Mouse (Mus musculus): ENCODE results near the gene Asic4. TPM values are rescaled to one million over a fixed set of nuclear protein-coding genes. Genes with fewer than 3 reads are reported as not detected.
A peak's percentile ranks its signal among the peaks of the same experiment; 100 is the strongest.

Gene Asic4
- total RNA-seq (2021): 1 to 10 TPM; 5.5 to 7.1 TPM
- long read RNA-seq, experiment 1, partial matches to known transcripts: 0 of 4 reads
- long read RNA-seq, experiment 1, other reads (novel, unspliced or antisense): 4 of 4 reads
- long read RNA-seq, experiment 2: 0 reads

GRCm38 (mm10) chr1:75450314-75451005 lies at the start of gene Asic4:
Asic4 (plus strand) TSS chr1:75450436.
- TF ChIP-seq CTCF (conservative IDR thresholded peaks at IDR 0.05): no peak
- no peak for DNase-seq (ENCODE audit: low spot score in 2 of 2)
- Histone ChIP-seq H3K4me3 (peak within 1 kb of the TSS; percentile 46), H3K27ac (peak within 1 kb of the TSS; percentile 65)

DNA sequence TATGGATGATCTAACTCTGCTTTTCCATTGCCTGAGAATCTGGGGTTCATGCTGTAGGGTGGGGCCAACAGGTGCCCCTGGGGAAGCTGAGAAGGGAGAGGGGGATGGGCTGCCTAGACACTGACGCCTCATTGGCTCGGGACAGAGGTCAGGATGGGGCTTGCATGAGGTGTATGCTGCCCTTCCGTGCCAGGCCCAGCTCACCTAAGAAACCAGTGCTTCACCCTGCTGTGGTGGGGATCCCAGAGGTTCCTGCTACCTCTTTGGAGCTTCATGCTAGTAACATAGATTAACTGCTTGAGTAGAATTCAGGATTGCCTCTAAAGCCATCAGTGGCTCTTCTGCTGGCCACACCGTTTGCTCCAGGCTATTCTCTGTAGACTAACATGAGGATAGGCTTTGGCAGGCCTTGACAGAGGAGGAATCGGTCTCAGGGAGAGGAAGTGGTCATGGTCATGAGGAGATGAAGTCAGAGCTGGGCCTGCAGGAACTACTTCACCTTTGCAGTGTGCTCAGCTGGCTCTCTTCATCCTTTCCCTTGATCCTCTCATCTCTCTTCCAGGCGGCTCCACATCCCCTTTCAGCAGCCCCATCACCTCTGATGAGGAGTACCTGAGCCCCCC lies 49.6 kb upstream of the Asic4 start:
- H3K27ac ChIP-seq: peak overlapping the region; percentile 73; the same call in 1 of the 2 replicates
- no peak for TF ChIP-seq CTCF (conservative IDR thresholded peaks at IDR 0.05)

DNA sequence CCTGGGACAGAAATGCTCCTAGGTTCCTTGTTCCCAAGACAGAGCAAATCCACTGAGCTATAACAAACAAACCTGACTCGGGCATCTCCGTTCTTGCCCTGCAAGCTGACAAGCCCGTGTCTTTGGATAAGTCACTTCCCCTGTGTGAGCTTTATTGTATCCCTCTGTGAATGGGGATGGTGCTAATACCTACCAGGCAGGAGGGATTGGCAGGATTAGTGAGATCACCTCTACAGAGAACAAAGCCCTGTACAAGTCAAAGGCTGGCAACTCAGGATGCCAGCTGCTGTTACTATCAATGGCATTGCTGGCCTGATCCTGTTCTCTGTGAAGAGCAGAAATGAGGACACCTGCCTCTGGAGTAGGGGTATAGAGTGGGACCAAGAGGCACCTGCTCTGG lies 44.7 kb upstream of the Asic4 start:
- DNase-seq (ENCODE audit: low spot score in 2 of 2): no peak
- no peak overlapping the region for H3K4me3 ChIP-seq
- TF ChIP-seq CTCF (conservative IDR thresholded peaks at IDR 0.05): no peak
- no peak overlapping the region for H3K27ac ChIP-seq

More for the DNA sequence above, 49.6 kb upstream of the Asic4 start:
- no peak overlapping the region for H3K4me3 ChIP-seq
- no peak for DNase-seq (ENCODE audit: low spot score in 2 of 2)

- no peak overlapping the region for H3K27ac ChIP-seq
- no peak for TF ChIP-seq CTCF (conservative IDR thresholded peaks at IDR 0.05)
- DNase-seq (ENCODE audit: low spot score in 2 of 2): no peak
- no peak overlapping the region for H3K4me3 ChIP-seq
Measured at GRCm38 (mm10) chr1:75406173-75406572, 44.1 kb upstream of the Asic4 start.

DNA sequence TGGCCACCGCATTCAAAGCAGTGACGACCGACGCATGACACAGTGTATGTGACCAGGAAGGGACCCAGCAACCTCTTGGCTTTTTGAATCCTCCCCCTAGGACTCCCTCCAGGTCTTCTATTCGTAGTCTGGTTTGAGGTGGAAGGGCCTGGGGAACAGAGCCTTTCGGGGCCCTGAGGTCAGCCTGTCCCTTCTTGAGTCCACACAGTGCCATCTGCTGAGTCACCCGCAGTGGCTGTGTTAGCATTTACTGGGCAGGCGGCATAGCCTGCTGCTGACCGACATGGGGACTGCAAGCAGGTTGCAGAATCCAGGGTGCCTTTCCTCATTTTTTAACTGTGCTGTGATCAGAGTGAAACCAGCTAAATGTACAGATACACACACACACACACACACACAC lies 43.2 kb upstream of the Asic4 start:
- Histone ChIP-seq H3K4me3 (no peak overlapping the region), H3K27ac (no peak overlapping the region)
- TF ChIP-seq CTCF (conservative IDR thresholded peaks at IDR 0.05): no peak
- no peak for DNase-seq (ENCODE audit: low spot score in 2 of 2)

- TF ChIP-seq CTCF (conservative IDR thresholded peaks at IDR 0.05): no peak
- no peak overlapping the region for H3K4me3 ChIP-seq
- H3K27ac ChIP-seq: no peak overlapping the region
- DNase-seq (ENCODE audit: low spot score in 2 of 2): no peak
Measured at GRCm38 (mm10) chr1:75408210-75408609, 42.0 kb upstream of the Asic4 start.

DNA sequence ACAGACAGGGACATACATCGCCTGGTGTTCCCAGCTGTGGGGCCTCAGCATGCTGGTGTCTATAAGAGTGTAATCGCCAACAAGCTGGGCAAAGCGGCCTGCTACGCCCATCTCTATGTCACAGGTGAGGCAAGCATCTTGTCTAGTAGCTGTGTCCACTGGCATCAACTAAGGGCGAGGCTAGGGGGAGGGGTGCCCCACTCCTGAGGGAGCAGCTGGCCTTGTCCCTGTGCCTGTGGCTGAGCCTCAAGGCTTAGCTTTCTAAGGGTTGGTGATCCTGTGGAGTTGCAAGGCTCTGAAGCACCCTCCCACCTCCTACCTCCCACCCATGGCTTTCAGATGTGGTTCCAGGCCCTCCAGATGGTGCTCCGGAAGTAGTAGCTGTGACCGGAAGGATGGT lies 40.3 kb upstream of the Asic4 start:
- TF ChIP-seq CTCF (conservative IDR thresholded peaks at IDR 0.05): no peak
- no peak overlapping the region for H3K4me3 ChIP-seq
- no peak for DNase-seq (ENCODE audit: low spot score in 2 of 2)
- no peak overlapping the region for H3K27ac ChIP-seq

DNA sequence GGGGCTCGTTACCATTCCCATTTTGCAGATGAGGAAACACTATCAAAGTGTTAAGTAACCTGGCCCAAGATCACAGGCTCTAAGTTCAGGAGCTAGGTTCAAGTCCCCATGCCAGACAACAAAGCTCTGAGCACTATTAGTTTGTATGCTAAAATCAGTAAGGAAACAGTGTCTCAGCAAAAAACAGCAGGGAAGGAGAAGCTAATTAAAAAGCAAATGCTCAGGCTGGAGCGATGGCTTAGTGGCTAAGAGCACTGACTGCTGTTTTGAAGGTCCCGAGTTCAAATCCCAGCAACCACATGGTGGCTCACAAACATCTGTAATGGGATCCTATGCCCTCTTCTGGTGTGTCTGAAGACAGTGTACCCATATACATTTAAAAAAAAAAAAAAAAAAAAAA lies 38.0 kb upstream of the Asic4 start:
- no peak for TF ChIP-seq CTCF (conservative IDR thresholded peaks at IDR 0.05)
- no peak overlapping the region for H3K27ac ChIP-seq

DNA sequence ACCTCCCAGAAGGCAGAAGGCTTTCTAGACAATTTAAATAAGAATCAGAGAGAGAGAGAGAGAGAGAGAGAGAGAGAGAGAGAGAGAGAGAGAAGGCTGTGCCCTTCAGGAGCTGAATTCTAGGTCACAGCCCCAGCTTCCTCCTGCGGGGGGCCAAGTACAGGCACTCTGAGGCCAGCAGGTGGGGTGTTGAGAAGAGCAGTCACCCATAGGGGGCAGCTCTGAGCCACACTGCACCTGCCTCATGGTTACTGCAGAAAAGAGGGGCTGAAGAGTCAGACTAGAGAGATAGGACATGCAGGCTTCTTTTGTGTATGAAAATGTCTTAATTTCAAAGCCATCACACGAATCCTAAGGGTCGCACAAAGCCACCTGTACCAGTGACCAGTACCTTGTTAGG lies 36.5 kb upstream of the Asic4 start:
- H3K27ac ChIP-seq: no peak overlapping the region
- peak; percentile 83 for TF ChIP-seq CTCF (conservative IDR thresholded peaks at IDR 0.05)
- DNase-seq (ENCODE audit: low spot score in 2 of 2): peak in 1 of 2 experiments; percentile 50
- no peak overlapping the region for H3K4me3 ChIP-seq

More for the DNA sequence above, 38.0 kb upstream of the Asic4 start:
- no peak overlapping the region for H3K4me3 ChIP-seq
- DNase-seq (ENCODE audit: low spot score in 2 of 2): no peak

- DNase-seq (ENCODE audit: low spot score in 2 of 2): no peak
- Histone ChIP-seq H3K4me3 (no peak overlapping the region), H3K27ac (no peak overlapping the region)
- TF ChIP-seq CTCF (conservative IDR thresholded peaks at IDR 0.05): no peak
Measured at GRCm38 (mm10) chr1:75421794-75422193, 28.4 kb upstream of the Asic4 start.

DNA sequence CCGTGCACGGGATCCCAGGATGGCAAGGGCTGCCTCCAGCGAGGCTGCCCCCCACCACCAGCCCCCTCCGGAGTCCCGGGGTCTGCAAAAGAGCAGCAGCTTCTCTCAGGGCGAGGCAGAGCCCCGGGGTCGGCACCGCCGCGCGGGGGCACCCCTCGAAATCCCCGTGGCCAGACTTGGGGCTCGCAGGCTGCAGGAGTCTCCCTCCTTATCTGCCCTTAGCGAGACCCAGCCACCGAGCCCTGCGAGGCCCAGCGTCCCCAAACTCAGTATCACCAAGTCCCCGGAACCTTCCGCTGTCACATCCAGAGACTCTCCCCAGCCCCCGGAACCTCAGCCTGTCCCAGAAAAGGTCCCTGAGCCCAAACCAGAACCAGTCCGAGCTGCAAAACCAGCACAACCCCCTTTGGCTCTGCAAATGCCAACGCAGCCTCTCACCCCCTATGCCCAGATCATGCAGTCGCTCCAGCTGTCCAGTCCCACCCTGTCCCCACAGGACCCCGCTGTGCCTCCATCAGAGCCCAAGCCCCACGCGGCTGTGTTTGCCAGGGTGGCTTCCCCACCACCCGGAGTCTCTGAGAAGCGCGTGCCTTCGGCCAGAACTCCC lies 27.9 kb upstream of the Asic4 start:
- peak; percentile 37; the same call in 1 of the 2 replicates for TF ChIP-seq CTCF (conservative IDR thresholded peaks at IDR 0.05)
- DNase-seq (ENCODE audit: low spot score in 2 of 2): no peak
- Histone ChIP-seq H3K4me3 (no peak overlapping the region), H3K27ac (no peak overlapping the region)

- DNase-seq (ENCODE audit: low spot score in 2 of 2): no peak
- Histone ChIP-seq H3K4me3 (peak overlapping the region; percentile 12; the same call in 1 of the 2 replicates), H3K27ac (no peak overlapping the region)
- TF ChIP-seq CTCF (conservative IDR thresholded peaks at IDR 0.05): no peak
Measured at GRCm38 (mm10) chr1:75422823-75423471, 27.3 kb upstream of the Asic4 start.

Measured in layer of hippocampus, adult 2 months (tissue).